19 mouse cellular contexts compared by ENCODE assay signal in genomic region chr2:157670191-157670590, GRCm38 (mm10).
DNase-seq lines count a peak whose midpoint lies in the region; ATAC-seq and TF ChIP-seq lines count a peak whose summit lies in the region.
"Had no signal": no experiment of that assay in that cellular context is flagged by ENCODE, and none has a peak within 500 bp of the region (broad histone marks: within the 10 kb centered on the region; RNA-seq: fewer than 3 reads in every experiment).

No protein-coding gene starts in this region.

- H3K4me3 ChIP-seq in hindbrain, postnatal 0 days (ENCODE audit: low read length): no peak overlapping the region
- H3K4me3 ChIP-seq in hindbrain, embryonic 13.5 days: no peak overlapping the region
- H3K4me3 ChIP-seq in heart, embryonic 13.5 days: no peak overlapping the region
- H3K4me3 ChIP-seq: forebrain, embryonic 13.5 days; hindbrain, embryonic 15.5 days; limb, embryonic 10.5 days; midbrain, embryonic 10.5 days; myocyte had no signal

- H3K4me1 ChIP-seq in hindbrain, postnatal 0 days (ENCODE audit: insufficient read depth, low read length): no peaks in the 10 kb centered on the region
- H3K4me1 ChIP-seq in hindbrain, embryonic 13.5 days (replicated peaks): peaks cover 13% of the 10 kb centered on the region
- H3K4me1 ChIP-seq in heart, embryonic 13.5 days: peaks cover 24% of the 10 kb centered on the region
- H3K4me1 ChIP-seq: forebrain, embryonic 13.5 days; midbrain, embryonic 10.5 days had no signal

- no peak for ATAC-seq in hindbrain, postnatal 0 days
- no peak for ATAC-seq in hindbrain, embryonic 13.5 days (ENCODE audit: low FRiP score)
- peak; percentile 37; the same call in 1 of the 2 replicates for ATAC-seq in heart, embryonic 13.5 days (ENCODE audit: extremely low read depth, insufficient number of reproducible peaks, low FRiP score, low TSS enrichment)
- peak; percentile 68 for ATAC-seq in megakaryocyte-erythroid progenitor cell, adult 5-6 weeks (replicated peaks; ENCODE audit: low FRiP score, low TSS enrichment, poor library complexity, severe bottlenecking)
- no peak for ATAC-seq in inflammation-experienced regulatory T-cells, adult 6 months
- ATAC-seq: forebrain, embryonic 13.5 days had no signal

- H3K4me2 ChIP-seq in hindbrain, postnatal 0 days (ENCODE audit: low read depth, low read length): no peak overlapping the region
- H3K4me2 ChIP-seq in hindbrain, embryonic 13.5 days: no peak overlapping the region
- no peak overlapping the region for H3K4me2 ChIP-seq in heart, embryonic 13.5 days
- H3K4me2 ChIP-seq: forebrain, embryonic 13.5 days; hindbrain, embryonic 15.5 days had no signal

- H3K9me3 ChIP-seq in hindbrain, postnatal 0 days (ENCODE audit: low read length): no peaks in the 10 kb centered on the region
- H3K9me3 ChIP-seq in hindbrain, embryonic 13.5 days: no peaks in the 10 kb centered on the region
- H3K9me3 ChIP-seq in heart, embryonic 13.5 days: no peaks in the 10 kb centered on the region
- H3K9me3 ChIP-seq: forebrain, embryonic 13.5 days; hindbrain, embryonic 15.5 days; limb, embryonic 10.5 days; midbrain, embryonic 10.5 days had no signal

- no peak overlapping the region for H3K27ac ChIP-seq in hindbrain, postnatal 0 days
- H3K27ac ChIP-seq in hindbrain, embryonic 13.5 days: no peak overlapping the region
- H3K27ac ChIP-seq in heart, embryonic 13.5 days (replicated peaks): peak overlapping the region; percentile 55
- H3K27ac ChIP-seq: forebrain, embryonic 13.5 days; hindbrain, embryonic 15.5 days; limb, embryonic 10.5 days; liver, embryonic 14.5 days; midbrain, embryonic 10.5 days; stomach, postnatal 0 days had no signal

- no peak overlapping the region for H3K9ac ChIP-seq in hindbrain, postnatal 0 days (replicated peaks; ENCODE audit: low read length)
- H3K9ac ChIP-seq in hindbrain, embryonic 13.5 days: no peak overlapping the region
- H3K9ac ChIP-seq in heart, embryonic 13.5 days: no peak overlapping the region
- H3K9ac ChIP-seq: forebrain, embryonic 13.5 days; hindbrain, embryonic 15.5 days; liver, embryonic 14.5 days had no signal

- no peaks in the 10 kb centered on the region for H3K27me3 ChIP-seq in hindbrain, postnatal 0 days (ENCODE audit: insufficient read depth, low read length)
- H3K27me3 ChIP-seq in hindbrain, embryonic 13.5 days: no peaks in the 10 kb centered on the region
- peaks cover 19% of the 10 kb centered on the region for H3K27me3 ChIP-seq in heart, embryonic 13.5 days (replicated peaks)
- H3K27me3 ChIP-seq: forebrain, embryonic 13.5 days; hindbrain, embryonic 15.5 days had no signal

- TF ChIP-seq CTCF in hindbrain, postnatal 0 days (IDR thresholded peaks at IDR 0.05; ENCODE audit: low read depth): no peak

- WGBS in hindbrain, postnatal 0 days: 78% methylated on average over 2 of the region's 2 CpGs
- WGBS in hindbrain, embryonic 13.5 days: 80% methylated on average over 2 of the region's 2 CpGs
- WGBS in heart, embryonic 13.5 days: 36% methylated on average over 2 of the region's 2 CpGs

- peak; percentile 14 for DNase-seq in hindbrain, postnatal 0 days (ENCODE audit: low spot score)
- DNase-seq in adipocyte (ENCODE audit: low spot score): peak; percentile 11
- no peak for DNase-seq in cerebellum, adult 9-11 months
- DNase-seq: cerebellum, adult 11 months; embryo, embryonic 11 days; kidney, adult 8-10 months; lung, postnatal 10 days had no signal

- no peaks in the 10 kb centered on the region for H3K36me3 ChIP-seq in hindbrain, postnatal 0 days (ENCODE audit: insufficient read depth, low read length)
- no peaks in the 10 kb centered on the region for H3K36me3 ChIP-seq in hindbrain, embryonic 13.5 days
- no peaks in the 10 kb centered on the region for H3K36me3 ChIP-seq in heart, embryonic 13.5 days
- H3K36me3 ChIP-seq: G1E; hindbrain, embryonic 15.5 days; limb, embryonic 10.5 days; midbrain, embryonic 10.5 days had no signal

Comparison
In these comparisons a context has a peak if more than half of its experiments do, and no peak if none do; other contexts are left out.
1. ATAC-seq: peak in heart, embryonic 13.5 days (single experiment) and megakaryocyte-erythroid progenitor cell, adult 5-6 weeks (single experiment); none in hindbrain, postnatal 0 days (single experiment), hindbrain, embryonic 13.5 days (single experiment) and inflammation-experienced regulatory T-cells, adult 6 months (single experiment).